Mouse (Mus musculus): ENCODE data around the gene Cela2a. TPM values are rescaled to one million over a fixed set of nuclear protein-coding genes. Genes with fewer than 3 reads are reported as not detected.

Gene Cela2a
- total and polyA plus RNA-seq, 3 experiments, result 0.30 to 2.6 (median 0.43) TPM

DNA sequence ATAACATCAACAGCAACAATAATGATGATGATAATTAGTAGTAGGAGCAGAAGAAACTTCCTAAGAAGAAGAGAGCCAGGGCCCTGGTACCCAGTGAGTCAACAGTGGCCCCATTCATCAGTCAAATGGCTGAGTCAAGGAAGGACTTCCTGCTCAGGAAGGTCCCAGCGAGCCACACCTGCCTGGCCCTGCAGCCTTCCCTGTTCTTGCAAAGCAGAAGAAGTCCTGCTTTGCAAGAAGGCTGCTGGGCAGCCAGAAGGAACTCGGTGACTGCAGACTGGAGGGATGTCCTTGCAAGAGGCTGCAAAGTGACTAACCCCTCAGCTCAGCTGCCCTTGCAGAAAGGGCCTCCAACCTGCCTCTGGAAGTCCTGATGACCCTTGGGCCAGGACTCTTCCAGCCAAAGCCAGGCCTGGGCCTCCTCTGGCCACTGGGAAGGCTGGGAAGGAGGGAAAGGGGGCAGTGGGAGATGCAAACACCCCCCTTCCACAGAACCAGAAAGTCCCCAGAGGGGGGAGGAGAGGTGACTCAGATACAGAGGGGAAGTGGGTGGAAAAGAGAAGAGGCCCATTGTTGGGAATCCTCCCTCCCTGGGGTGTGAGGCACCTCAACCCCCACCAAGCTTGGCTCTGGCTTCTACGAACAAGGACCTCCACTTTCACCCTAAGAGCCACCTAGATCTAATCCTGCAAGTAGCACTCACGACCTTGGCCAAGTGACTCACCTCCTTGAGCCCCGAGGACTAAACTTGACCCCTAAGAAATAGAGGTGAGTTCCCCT is 43.7 kb upstream of the Cela2a start:
- in situ Hi-C loops (cut with MboI; ENCODE audit: low pct_ligation_motif_present, low pct_unique_long_range_greater_than_20kb, low sequenced_read_pairs), result loop anchor here (10.0 kb wide), 1 partner anchor 205 kb away; no protein-coding TSS in a partner anchor
- dilution Hi-C loops (cut with MboI; ENCODE audit: extremely low pct_ligation_motif_present, extremely low pct_unique_long_range_greater_than_20kb, low sequenced_read_pairs), result no loop called here
- no peaks in the 10 kb centered on the region for H3K27me3 ChIP-seq (replicated peaks)
- H3K9me3 ChIP-seq (replicated peaks; ENCODE audit: low read length), result peaks cover 4% of the 10 kb centered on the region
- H3K4me2 ChIP-seq (ENCODE audit: insufficient read depth, low read depth, poor library complexity, severe bottlenecking), result no peak overlapping the region
- peaks cover 17% of the 10 kb centered on the region for H3K79me2 ChIP-seq (replicated peaks; ENCODE audit: control insufficient read depth, extremely low read depth, insufficient read depth, poor library complexity, severe bottlenecking)
- H3K4me1 ChIP-seq (ENCODE audit: control insufficient read depth in 1 of 2, insufficient read depth in 2 of 2), result peaks cover 29 to 83% of the 10 kb centered on the region in 2 experiments
- H3K4me3 ChIP-seq (replicated peaks in 1 of 3; ENCODE audit: low read depth in 2 of 3, low read length in 2 of 3, poor library complexity in 1 of 3), result no peak overlapping the region
- TF ChIP-seq CTCF (conservative IDR thresholded peaks at IDR 0.05 in 1 of 2, IDR thresholded peaks at IDR 0.05 in 1 of 2; ENCODE audit: low read depth in 2 of 2, low read length in 2 of 2) (no peak), NRF1 (IDR thresholded peaks at IDR 0.05; ENCODE audit: low read depth, low read length) (no peak), ZMIZ1 (IDR thresholded peaks at IDR 0.05; ENCODE audit: low read depth, low read length) (no peak), USF1 (IDR thresholded peaks at IDR 0.05; ENCODE audit: low read depth, low read length) (no peak), CHD1 (IDR thresholded peaks at IDR 0.05; ENCODE audit: low read depth, low read length) (no peak), RCOR1 (conservative IDR thresholded peaks at IDR 0.05; ENCODE audit: low read depth, low read length) (no peak), JUND (conservative IDR thresholded peaks at IDR 0.05; ENCODE audit: low read depth, low read length) (no peak), MXI1 (IDR thresholded peaks at IDR 0.05; ENCODE audit: low read depth, low read length) (no peak), ZKSCAN1 (IDR thresholded peaks at IDR 0.05; ENCODE audit: borderline replicate concordance, low read depth, low read length) (no peak), POLR2A (IDR thresholded peaks at IDR 0.05; ENCODE audit: low read depth, low read length) (no peak), SMC3 (IDR thresholded peaks at IDR 0.05; ENCODE audit: low read depth, low read length) (no peak), RAD21 (IDR thresholded peaks at IDR 0.05; ENCODE audit: low read depth, low read length) (no peak), CHD2 (IDR thresholded peaks at IDR 0.05; ENCODE audit: low read length) (peak; percentile 51), IRF4 (IDR thresholded peaks at IDR 0.05; ENCODE audit: low read depth, low read length) (peak; percentile 81), EP300 (IDR thresholded peaks at IDR 0.05; ENCODE audit: low read length) (peak; percentile 81), PAX5 (IDR thresholded peaks at IDR 0.05; ENCODE audit: low read length) (no peak), USF2 (conservative IDR thresholded peaks at IDR 0.05; ENCODE audit: low read depth, low read length) (no peak), ETS1 (conservative IDR thresholded peaks at IDR 0.05; ENCODE audit: low read depth, low read length) (peak; percentile 53; the same call in 1 of the 2 replicates), MYC (IDR thresholded peaks at IDR 0.05; ENCODE audit: low read depth, low read length) (no peak), POLR2AphosphoS2 (IDR thresholded peaks at IDR 0.05; ENCODE audit: low read depth, low read length) (no peak), JUN (IDR thresholded peaks at IDR 0.05; ENCODE audit: insufficient read depth, low read depth, low read length) (no peak), NELFE (IDR thresholded peaks at IDR 0.05; ENCODE audit: low read depth, low read length) (no peak), MAX (IDR thresholded peaks at IDR 0.05; ENCODE audit: low read length) (no peak), MAZ (IDR thresholded peaks at IDR 0.05; ENCODE audit: low read depth, low read length) (0 out of 2 replicates have a peak, but pooled peaks have one; percentile 35), ZC3H11A (IDR thresholded peaks at IDR 0.05; ENCODE audit: low read depth, low read length) (no peak), KAT2A (IDR thresholded peaks at IDR 0.05; ENCODE audit: insufficient replicate concordance, low read length) (no peak), ELF1 (IDR thresholded peaks at IDR 0.05; ENCODE audit: low read depth, low read length) (no peak), MAFK (IDR thresholded peaks at IDR 0.05; ENCODE audit: insufficient replicate concordance, low read length) (no peak), HCFC1 (IDR thresholded peaks at IDR 0.05; ENCODE audit: low read depth, low read length) (no peak), TCF12 (IDR thresholded peaks at IDR 0.05; ENCODE audit: low read depth, low read length) (no peak), E2F4 (IDR thresholded peaks at IDR 0.05; ENCODE audit: insufficient replicate concordance, low read depth, low read length) (no peak), ZNF384 (IDR thresholded peaks at IDR 0.05; ENCODE audit: low read depth, low read length) (no peak), GABPA (IDR thresholded peaks at IDR 0.05; ENCODE audit: insufficient replicate concordance, low read depth, low read length) (no peak), BHLHE40 (IDR thresholded peaks at IDR 0.05; ENCODE audit: low read depth, low read length) (0 out of 2 replicates have a peak, but pooled peaks have one; percentile 25), TBP (conservative IDR thresholded peaks at IDR 0.05; ENCODE audit: low read depth, low read length) (no peak), SIN3A (IDR thresholded peaks at IDR 0.05; ENCODE audit: low read length) (no peak), MEF2A (IDR thresholded peaks at IDR 0.05; ENCODE audit: borderline replicate concordance, low read depth, low read length) (no peak; the same call in 1 of the 2 replicates), UBTF (IDR thresholded peaks at IDR 0.05; ENCODE audit: low read depth, low read length) (no peak)
- peaks cover 8 to 75% of the 10 kb centered on the region in 2 experiments for H3K36me3 ChIP-seq (replicated peaks in 1 of 2; ENCODE audit: control insufficient read depth in 1 of 2, insufficient read depth in 1 of 2, low read length in 1 of 2)
- DNase-seq (ENCODE audit: extremely low read depth), result peak; percentile 44
- H3K9ac ChIP-seq (ENCODE audit: insufficient read depth, low read depth), result no peak overlapping the region
- no peak overlapping the region for H3K27ac ChIP-seq (ENCODE audit: insufficient read depth, low read depth)
